Mouse (Mus musculus) liver, embryonic 12.5 days (tissue): ENCODE measurements around the gene Apol8. TPM values are rescaled to one million over a fixed set of nuclear protein-coding genes. Genes with fewer than 3 reads are reported as not detected.

Experiments used
- ATAC-seq: fragments of 200-750 bp; cut with Nextera tagmentation; 2 replicates; pipeline ENCODE4 v1.8.0; 2017; ENCODE audit warnings: moderate number of reproducible peaks, mild to moderate bottlenecking, moderate library complexity
- H3K27ac ChIP-seq: fragments of 300-500 bp; sonication (generic); 2 replicates; pipeline ENCODE4 v1.5.1; 2016; ENCODE audit warnings: mild to moderate bottlenecking
- H3K27me3 ChIP-seq: fragments of 300-500 bp; sonication (generic); replicated peaks from 2 replicates; pipeline ENCODE4 v1.6.1; 2016; ENCODE audit warnings: mild to moderate bottlenecking, moderate library complexity
- H3K36me3 ChIP-seq: fragments of 300-500 bp; sonication (generic); 2 replicates; pipeline ENCODE4 v1.6.1; 2016; ENCODE audit warnings: mild to moderate bottlenecking, moderate library complexity
- H3K4me1 ChIP-seq: fragments of 300-500 bp; sonication (generic); 2 replicates; pipeline ENCODE4 v1.6.1; 2016
- H3K4me2 ChIP-seq: fragments of 300-500 bp; sonication (generic); 2 replicates; pipeline ENCODE4 v1.6.1; 2016; ENCODE audit warnings: mild to moderate bottlenecking, moderate library complexity
- H3K4me3 ChIP-seq: fragments of 300-500 bp; sonication (generic); 2 replicates; pipeline ENCODE4 v1.5.1; 2016; ENCODE audit warnings: mild to moderate bottlenecking, moderate library complexity
- H3K9ac ChIP-seq: fragments of 300-500 bp; sonication (generic); 2 replicates; pipeline ENCODE4 v1.6.1; 2016; ENCODE audit warnings: mild to moderate bottlenecking, moderate library complexity
- H3K9me3 ChIP-seq: fragments of 300-500 bp; sonication (generic); replicated peaks from 2 replicates; pipeline ENCODE4 v1.6.1; 2016; ENCODE audit warnings: mild to moderate bottlenecking, moderate library complexity
- WGBS: fragments of 180-500 bp; shearing (Covaris S2); methylation state at CpG from one replicate; pipeline ENCODE4 v1.1.7; 2016; ENCODE audit not compliant: insufficient replicate concordance; 5-methylcytosine and 5-hydroxymethylcytosine counted together
- polyA plus RNA-seq: library from polyadenylated mRNA; unstranded; fragments of >200 nt; fragmentation: Nextera tagmentation; extraction: Ambion mirVana; gene quantifications from 2 replicates; pipeline ENCODE4 v1.2.1, GENCODE M21; 2016

Gene Apol8
- polyA plus RNA-seq: 25.8 and 26.7 TPM in 2 replicates

- Histone ChIP-seq H3K36me3 (peaks cover 46% of the 10 kb centered on the region), H3K4me2 (peak within 1 kb of the TSS; percentile 85), H3K9ac (peak within 1 kb of the TSS; percentile 83), H3K27me3 (0 out of 2 replicates have a peak, but pooled peaks cover 7% of the 10 kb centered on the region), H3K9me3 (no peaks in the 10 kb centered on the region), H3K4me3 (peak within 1 kb of the TSS; percentile 72), H3K27ac (peak within 1 kb of the TSS; percentile 89), H3K4me1 (peaks cover 50% of the 10 kb centered on the region)
- 4% methylated on average over 9 of the region's 9 CpGs for WGBS
- no peak for ATAC-seq
Observed at GRCm38 (mm10) chr15:77756848-77757247, at the start of gene Apol8. Gene Apol8 (minus strand): TSS chr15:77757003.

GRCm38 (mm10) chr15:77805657-77806056, 48.9 kb upstream of the Apol8 start:
- no peaks in the 10 kb centered on the region for H3K27me3 ChIP-seq
- no peak for ATAC-seq
- no peak overlapping the region for H3K4me2 ChIP-seq
- 72% methylated on average over 4 of the region's 4 CpGs for WGBS
- H3K9me3 ChIP-seq: no peaks in the 10 kb centered on the region
- no peak overlapping the region for H3K27ac ChIP-seq
- no peak overlapping the region for H3K4me3 ChIP-seq
- H3K36me3 ChIP-seq: peaks cover 98% of the 10 kb centered on the region
- peaks cover 66% of the 10 kb centered on the region for H3K4me1 ChIP-seq
- no peak overlapping the region for H3K9ac ChIP-seq

- H3K4me2 ChIP-seq: no peak overlapping the region
Observed at GRCm38 (mm10) chr15:77804949-77805348, 48.1 kb upstream of the Apol8 start.

GRCm38 (mm10) chr15:77804460-77804859, 47.7 kb upstream of the Apol8 start:
- no peak overlapping the region for H3K4me3 ChIP-seq
- WGBS: 83% methylated on average over 6 of the region's 6 CpGs
- no peak overlapping the region for H3K9ac ChIP-seq
- no peak overlapping the region for H3K4me2 ChIP-seq
- ATAC-seq: no peak
- no peak overlapping the region for H3K27ac ChIP-seq
- peaks cover 99% of the 10 kb centered on the region for H3K36me3 ChIP-seq
- H3K27me3 ChIP-seq: no peaks in the 10 kb centered on the region
- no peaks in the 10 kb centered on the region for H3K9me3 ChIP-seq
- peaks cover 78% of the 10 kb centered on the region for H3K4me1 ChIP-seq

More at GRCm38 (mm10) chr15:77804949-77805348, 48.1 kb upstream of the Apol8 start:
- H3K36me3 ChIP-seq: peaks cover 98% of the 10 kb centered on the region
- no peak for ATAC-seq
- no peak overlapping the region for H3K27ac ChIP-seq
- no peak overlapping the region for H3K9ac ChIP-seq
- no peaks in the 10 kb centered on the region for H3K27me3 ChIP-seq
- no peak overlapping the region for H3K4me3 ChIP-seq
- H3K4me1 ChIP-seq: peaks cover 73% of the 10 kb centered on the region
- 86% methylated on average over 9 of the region's 9 CpGs for WGBS
- no peaks in the 10 kb centered on the region for H3K9me3 ChIP-seq

- H3K27ac ChIP-seq: peak overlapping the region; percentile 34
- 62% methylated on average over 3 of the region's 3 CpGs for WGBS
- H3K4me3 ChIP-seq: no peak overlapping the region
- no peaks in the 10 kb centered on the region for H3K9me3 ChIP-seq
- peaks cover 98% of the 10 kb centered on the region for H3K36me3 ChIP-seq
- H3K27me3 ChIP-seq: no peaks in the 10 kb centered on the region
- no peak overlapping the region for H3K9ac ChIP-seq
- no peak overlapping the region for H3K4me2 ChIP-seq
- H3K4me1 ChIP-seq: peaks cover 85% of the 10 kb centered on the region
- no peak for ATAC-seq
Observed at GRCm38 (mm10) chr15:77803747-77804146, 46.9 kb upstream of the Apol8 start.

GRCm38 (mm10) chr15:77802992-77803391, 46.2 kb upstream of the Apol8 start:
- no peaks in the 10 kb centered on the region for H3K27me3 ChIP-seq
- H3K9me3 ChIP-seq: no peaks in the 10 kb centered on the region
- ATAC-seq: peak; percentile 28; the same call in 1 of the 2 replicates
- H3K4me3 ChIP-seq: no peak overlapping the region
- H3K4me1 ChIP-seq: peaks cover 93% of the 10 kb centered on the region
- 64% methylated on average over 4 of the region's 4 CpGs for WGBS
- peaks cover 95% of the 10 kb centered on the region for H3K36me3 ChIP-seq
- H3K27ac ChIP-seq: peak overlapping the region; percentile 34
- no peak overlapping the region for H3K9ac ChIP-seq
- no peak overlapping the region for H3K4me2 ChIP-seq

- Histone ChIP-seq H3K27ac (peak overlapping the region; percentile 77), H3K4me3 (no peak overlapping the region), H3K9ac (no peak overlapping the region), H3K27me3 (no peaks in the 10 kb centered on the region), H3K36me3 (peaks cover 95% of the 10 kb centered on the region), H3K4me1 (peaks cover 89% of the 10 kb centered on the region), H3K4me2 (no peak overlapping the region), H3K9me3 (no peaks in the 10 kb centered on the region)
- ATAC-seq: no peak
- WGBS: 16% methylated on average over 4 of the region's 4 CpGs
Observed at GRCm38 (mm10) chr15:77801188-77801587, 44.4 kb upstream of the Apol8 start.

GRCm38 (mm10) chr15:77800511-77800910, 43.7 kb upstream of the Apol8 start:
- Histone ChIP-seq H3K9me3 (no peaks in the 10 kb centered on the region), H3K4me3 (no peak overlapping the region), H3K36me3 (peaks cover 95% of the 10 kb centered on the region), H3K4me2 (no peak overlapping the region), H3K9ac (no peak overlapping the region), H3K27me3 (no peaks in the 10 kb centered on the region), H3K4me1 (peaks cover 84% of the 10 kb centered on the region), H3K27ac (peak overlapping the region; percentile 77)
- ATAC-seq: peak; percentile 35; the same call in 1 of the 2 replicates

GRCm38 (mm10) chr15:77799491-77800474, 43.0 kb upstream of the Apol8 start:
- no peak overlapping the region for H3K4me2 ChIP-seq
- ATAC-seq: no peak
- H3K27me3 ChIP-seq: no peaks in the 10 kb centered on the region
- no peak overlapping the region for H3K9ac ChIP-seq
- no peaks in the 10 kb centered on the region for H3K9me3 ChIP-seq
- H3K4me3 ChIP-seq: no peak overlapping the region
- peak overlapping the region; percentile 77 for H3K27ac ChIP-seq
- H3K36me3 ChIP-seq: peaks cover 95% of the 10 kb centered on the region
- WGBS: 73% methylated on average over 8 of the region's 8 CpGs
- H3K4me1 ChIP-seq: peaks cover 79% of the 10 kb centered on the region

- WGBS: 31% methylated on average over 14 of the region's 14 CpGs
- H3K4me1 ChIP-seq: peaks cover 70% of the 10 kb centered on the region
- ATAC-seq: 0 out of 2 replicates have a peak, but pooled peaks have one; percentile 13
Observed at GRCm38 (mm10) chr15:77798664-77799490, 42.1 kb upstream of the Apol8 start.

GRCm38 (mm10) chr15:77797609-77798411, 41.0 kb upstream of the Apol8 start:
- Histone ChIP-seq H3K27ac (peak overlapping the region; percentile 77), H3K9ac (no peak overlapping the region), H3K36me3 (peaks cover 95% of the 10 kb centered on the region), H3K27me3 (no peaks in the 10 kb centered on the region), H3K4me3 (no peak overlapping the region), H3K9me3 (no peaks in the 10 kb centered on the region), H3K4me2 (no peak overlapping the region), H3K4me1 (peaks cover 59% of the 10 kb centered on the region)
- WGBS: 76% methylated on average over 14 of the region's 14 CpGs
- ATAC-seq: peak; percentile 22; the same call in 1 of the 2 replicates

More at GRCm38 (mm10) chr15:77798664-77799490, 42.1 kb upstream of the Apol8 start:
- no peak overlapping the region for H3K4me3 ChIP-seq
- no peaks in the 10 kb centered on the region for H3K9me3 ChIP-seq
- peak overlapping the region; percentile 77 for H3K27ac ChIP-seq
- H3K27me3 ChIP-seq: no peaks in the 10 kb centered on the region
- H3K36me3 ChIP-seq: peaks cover 95% of the 10 kb centered on the region
- H3K4me2 ChIP-seq: no peak overlapping the region
- H3K9ac ChIP-seq: no peak overlapping the region
